Mouse (Mus musculus): Measurements from ENCODE around the gene Pde7b. TPM values are rescaled to one million over a fixed set of nuclear protein-coding genes. Genes with fewer than 3 reads are reported as not detected.

Pde7b gene
- total and polyA plus RNA-seq, 3 experiments = 0.22 TPM; not detected in 2

- H3K9me3 ChIP-seq (replicated peaks) = no peaks in the 10 kb centered on the region
- DNase-seq (ENCODE audit: low spot score) (no peak), ATAC-seq (ENCODE audit: extremely low read depth, insufficient number of reproducible peaks, low FRiP score, poor library complexity, severe bottlenecking) (no peak)
- H3K27me3 ChIP-seq (ENCODE audit: insufficient read depth, low read length) = peaks cover 2% of the 10 kb centered on the region; the same call in 1 of the 2 replicates
- TF ChIP-seq POLR2AphosphoS5 (IDR thresholded peaks at IDR 0.05; ENCODE audit: insufficient replicate concordance, low read depth, low read length) = no peak
- no peak for TF ChIP-seq CTCF (IDR thresholded peaks at IDR 0.05; ENCODE audit: low read depth, low read length)
- no peak for TF ChIP-seq GATA1 (IDR thresholded peaks at IDR 0.05; ENCODE audit: borderline replicate concordance, low read length)
- no peak for TF ChIP-seq GATA2 (IDR thresholded peaks at IDR 0.05; ENCODE audit: borderline replicate concordance, low read depth, low read length)
- TF ChIP-seq TAL1 (conservative IDR thresholded peaks at IDR 0.05; ENCODE audit: low read depth, low read length) = no peak
- H3K4me1 ChIP-seq (ENCODE audit: insufficient read depth, low read depth, low read length) = 0 out of 2 replicates have a peak, but pooled peaks cover 3% of the 10 kb centered on the region
- no peak overlapping the region for H3K4me3 ChIP-seq (ENCODE audit: low read depth, low read length)
- H3K36me3 ChIP-seq (replicated peaks) = no peaks in the 10 kb centered on the region
These were observed 287.9 kb downstream of the Pde7b start for GRCm38 (mm10) chr10:20437021-20437420.

- H3K4me3 ChIP-seq (ENCODE audit: low read depth, low read length) = no peak overlapping the region
- no peaks in the 10 kb centered on the region for H3K36me3 ChIP-seq (replicated peaks)
- ATAC-seq (ENCODE audit: extremely low read depth, insufficient number of reproducible peaks, low FRiP score, poor library complexity, severe bottlenecking) (no peak), DNase-seq (ENCODE audit: low spot score) (no peak)
- 0 out of 2 replicates have a peak, but pooled peaks cover 3% of the 10 kb centered on the region for H3K4me1 ChIP-seq (ENCODE audit: insufficient read depth, low read depth, low read length)
- peaks cover 2% of the 10 kb centered on the region for H3K27me3 ChIP-seq (ENCODE audit: insufficient read depth, low read length)
- TF ChIP-seq CTCF (IDR thresholded peaks at IDR 0.05; ENCODE audit: low read depth, low read length) = no peak
- TF ChIP-seq GATA2 (IDR thresholded peaks at IDR 0.05; ENCODE audit: borderline replicate concordance, low read depth, low read length) = no peak
- TF ChIP-seq TAL1 (conservative IDR thresholded peaks at IDR 0.05; ENCODE audit: low read depth, low read length) = no peak
- TF ChIP-seq POLR2AphosphoS5 (IDR thresholded peaks at IDR 0.05; ENCODE audit: insufficient replicate concordance, low read depth, low read length) = no peak
- no peak for TF ChIP-seq GATA1 (IDR thresholded peaks at IDR 0.05; ENCODE audit: borderline replicate concordance, low read length)
- H3K9me3 ChIP-seq (replicated peaks) = no peaks in the 10 kb centered on the region
These were observed 289.0 kb downstream of the Pde7b start for GRCm38 (mm10) chr10:20435913-20436312.

GRCm38 (mm10) chr10:20431336-20431735, 293.5 kb downstream of the Pde7b start:
- H3K36me3 ChIP-seq (replicated peaks) = no peaks in the 10 kb centered on the region
- H3K4me1 ChIP-seq (ENCODE audit: insufficient read depth, low read depth, low read length) = no peaks in the 10 kb centered on the region

GRCm38 (mm10) chr10:20421299-20421883, 303.5 kb downstream of the Pde7b start:
- no peak for TF ChIP-seq CTCF (IDR thresholded peaks at IDR 0.05; ENCODE audit: low read depth, low read length)
- TF ChIP-seq GATA2 (IDR thresholded peaks at IDR 0.05; ENCODE audit: borderline replicate concordance, low read depth, low read length) = no peak
- TF ChIP-seq TAL1 (conservative IDR thresholded peaks at IDR 0.05; ENCODE audit: low read depth, low read length) = no peak
- no peak for TF ChIP-seq POLR2AphosphoS5 (IDR thresholded peaks at IDR 0.05; ENCODE audit: insufficient replicate concordance, low read depth, low read length)
- no peak for TF ChIP-seq GATA1 (IDR thresholded peaks at IDR 0.05; ENCODE audit: borderline replicate concordance, low read length)
- ATAC-seq (ENCODE audit: extremely low read depth, insufficient number of reproducible peaks, low FRiP score, poor library complexity, severe bottlenecking) = no peak
- Histone ChIP-seq H3K27me3 (ENCODE audit: insufficient read depth, low read length) (peaks cover 11% of the 10 kb centered on the region), H3K4me1 (ENCODE audit: insufficient read depth, low read depth, low read length) (no peaks in the 10 kb centered on the region), H3K4me3 (ENCODE audit: low read depth, low read length) (no peak overlapping the region), H3K36me3 (replicated peaks) (no peaks in the 10 kb centered on the region), H3K9me3 (replicated peaks) (no peaks in the 10 kb centered on the region)
- no peak for DNase-seq (ENCODE audit: low spot score)

More at GRCm38 (mm10) chr10:20431336-20431735, 293.5 kb downstream of the Pde7b start:
- TF ChIP-seq GATA2 (IDR thresholded peaks at IDR 0.05; ENCODE audit: borderline replicate concordance, low read depth, low read length) = no peak
- no peak for TF ChIP-seq TAL1 (conservative IDR thresholded peaks at IDR 0.05; ENCODE audit: low read depth, low read length)
- TF ChIP-seq POLR2AphosphoS5 (IDR thresholded peaks at IDR 0.05; ENCODE audit: insufficient replicate concordance, low read depth, low read length) = no peak
- no peak for TF ChIP-seq CTCF (IDR thresholded peaks at IDR 0.05; ENCODE audit: low read depth, low read length)
- no peak for TF ChIP-seq GATA1 (IDR thresholded peaks at IDR 0.05; ENCODE audit: borderline replicate concordance, low read length)
- Histone ChIP-seq H3K27me3 (ENCODE audit: insufficient read depth, low read length) (peaks cover 12% of the 10 kb centered on the region), H3K9me3 (replicated peaks) (no peaks in the 10 kb centered on the region), H3K4me3 (ENCODE audit: low read depth, low read length) (no peak overlapping the region)
- DNase-seq (ENCODE audit: low spot score) (no peak), ATAC-seq (ENCODE audit: extremely low read depth, insufficient number of reproducible peaks, low FRiP score, poor library complexity, severe bottlenecking) (no peak)

- no peak overlapping the region for H3K4me3 ChIP-seq (ENCODE audit: low read depth, low read length)
- no peak for TF ChIP-seq POLR2AphosphoS5 (IDR thresholded peaks at IDR 0.05; ENCODE audit: insufficient replicate concordance, low read depth, low read length)
- TF ChIP-seq TAL1 (conservative IDR thresholded peaks at IDR 0.05; ENCODE audit: low read depth, low read length) = no peak
- TF ChIP-seq GATA1 (IDR thresholded peaks at IDR 0.05; ENCODE audit: borderline replicate concordance, low read length) = no peak
- TF ChIP-seq CTCF (IDR thresholded peaks at IDR 0.05; ENCODE audit: low read depth, low read length) = no peak
- TF ChIP-seq GATA2 (IDR thresholded peaks at IDR 0.05; ENCODE audit: borderline replicate concordance, low read depth, low read length) = no peak
These were observed 304.6 kb downstream of the Pde7b start for GRCm38 (mm10) chr10:20420296-20420695.

GRCm38 (mm10) chr10:20418856-20419219, 306.0 kb downstream of the Pde7b start:
- no peak for ATAC-seq (ENCODE audit: extremely low read depth, insufficient number of reproducible peaks, low FRiP score, poor library complexity, severe bottlenecking)
- peaks cover 11% of the 10 kb centered on the region for H3K27me3 ChIP-seq (ENCODE audit: insufficient read depth, low read length)
- no peak overlapping the region for H3K4me3 ChIP-seq (ENCODE audit: low read depth, low read length)
- no peaks in the 10 kb centered on the region for H3K9me3 ChIP-seq (replicated peaks)
- no peak for DNase-seq (ENCODE audit: low spot score)
- no peaks in the 10 kb centered on the region for H3K4me1 ChIP-seq (ENCODE audit: insufficient read depth, low read depth, low read length)
- H3K36me3 ChIP-seq (replicated peaks) = no peaks in the 10 kb centered on the region
- TF ChIP-seq GATA1 (IDR thresholded peaks at IDR 0.05; ENCODE audit: borderline replicate concordance, low read length) (no peak), POLR2AphosphoS5 (IDR thresholded peaks at IDR 0.05; ENCODE audit: insufficient replicate concordance, low read depth, low read length) (no peak), CTCF (IDR thresholded peaks at IDR 0.05; ENCODE audit: low read depth, low read length) (no peak), TAL1 (conservative IDR thresholded peaks at IDR 0.05; ENCODE audit: low read depth, low read length) (no peak), GATA2 (IDR thresholded peaks at IDR 0.05; ENCODE audit: borderline replicate concordance, low read depth, low read length) (no peak)

More at GRCm38 (mm10) chr10:20420296-20420695, 304.6 kb downstream of the Pde7b start:
- no peaks in the 10 kb centered on the region for H3K9me3 ChIP-seq (replicated peaks)
- no peak for DNase-seq (ENCODE audit: low spot score)
- H3K36me3 ChIP-seq (replicated peaks) = no peaks in the 10 kb centered on the region
- peaks cover 11% of the 10 kb centered on the region for H3K27me3 ChIP-seq (ENCODE audit: insufficient read depth, low read length)
- H3K4me1 ChIP-seq (ENCODE audit: insufficient read depth, low read depth, low read length) = no peaks in the 10 kb centered on the region
- ATAC-seq (ENCODE audit: extremely low read depth, insufficient number of reproducible peaks, low FRiP score, poor library complexity, severe bottlenecking) = no peak
